Mouse (Mus musculus) heart, adult 2 months (tissue): ENCODE measurements around the gene Ugt2b1.
"Not testable (repeated sequence)": the region's sequence is repeated elsewhere in the genome, so short reads cannot be mapped to it uniquely, and the experiment has no call there.

Experiments used
- CTCF ChIP-seq: fragments of 200-600 bp; IDR thresholded peaks from 2 replicates; pipeline ENCODE4 v1.8.1; 2022; ENCODE audit warnings: antibody characterized with exemption, mild to moderate bottlenecking, moderate library complexity
- EP300 ChIP-seq: fragments of 200-500 bp; IDR thresholded peaks from 2 replicates; pipeline ENCODE4 v1.6.1; 2011; ENCODE audit warnings: low read depth, low read length, control low read depth; ENCODE audit not compliant: insufficient read depth
- POLR2A ChIP-seq: fragments of 200-500 bp; IDR thresholded peaks from 2 replicates; pipeline ENCODE4 v1.6.1; 2011; ENCODE audit warnings: mild to moderate bottlenecking, low read depth, low read length, control low read depth; ENCODE audit not compliant: insufficient read depth

- TF ChIP-seq POLR2A, EP300, CTCF: not testable (repeated sequence)
These were observed 36.5 kb upstream of the Ugt2b1 start for GRCm38 (mm10) chr5:86962849-86963248.
